Mouse (Mus musculus): Measurements from ENCODE around the gene Cdh13.

Gene Cdh13

GRCm38 (mm10) chr8:118965101-118965840 is 681.7 kb downstream of the Cdh13 start:
- DNase-seq = no peak

- DNase-seq = no peak
These were observed 685.4 kb downstream of the Cdh13 start for GRCm38 (mm10) chr8:118968896-118969295.

- DNase-seq = no peak
These were observed 696.3 kb downstream of the Cdh13 start for GRCm38 (mm10) chr8:118979800-118980199.

- no peak for DNase-seq
These were observed 700.2 kb downstream of the Cdh13 start for GRCm38 (mm10) chr8:118983724-118984123.

GRCm38 (mm10) chr8:118986796-118987195 is 703.3 kb downstream of the Cdh13 start:
- no peak for DNase-seq

- no peak for DNase-seq
These were observed 712.2 kb downstream of the Cdh13 start for GRCm38 (mm10) chr8:118995641-118996188.

- no peak for DNase-seq
These were observed 717.1 kb downstream of the Cdh13 start for GRCm38 (mm10) chr8:119000595-119000994.

GRCm38 (mm10) chr8:119004821-119005220 is 721.3 kb downstream of the Cdh13 start:
- DNase-seq = no peak

- DNase-seq = no peak
These were observed 735.1 kb downstream of the Cdh13 start for GRCm38 (mm10) chr8:119018675-119019074.

- DNase-seq = no peak
These were observed 737.2 kb downstream of the Cdh13 start for GRCm38 (mm10) chr8:119020781-119021180.

- no peak for DNase-seq
These were observed 737.9 kb downstream of the Cdh13 start for GRCm38 (mm10) chr8:119021478-119021877.

GRCm38 (mm10) chr8:119022301-119022870 is 738.9 kb downstream of the Cdh13 start:
- no peak for DNase-seq

- DNase-seq = no peak
These were observed 749.9 kb downstream of the Cdh13 start for GRCm38 (mm10) chr8:119033398-119033797.

- DNase-seq = no peak
These were observed 750.5 kb downstream of the Cdh13 start for GRCm38 (mm10) chr8:119034037-119034436.

- DNase-seq = no peak
These were observed 751.6 kb downstream of the Cdh13 start for GRCm38 (mm10) chr8:119035126-119035525.

GRCm38 (mm10) chr8:119037571-119037970 is 754.0 kb downstream of the Cdh13 start:
- DNase-seq = no peak

- DNase-seq = no peak
These were observed 755.8 kb downstream of the Cdh13 start for GRCm38 (mm10) chr8:119039358-119039757.

GRCm38 (mm10) chr8:119057876-119058275 is 774.3 kb downstream of the Cdh13 start:
- DNase-seq = no peak

- DNase-seq = no peak
These were observed 778.1 kb downstream of the Cdh13 start for GRCm38 (mm10) chr8:119061671-119062070.

GRCm38 (mm10) chr8:119064523-119064922 is 781.0 kb downstream of the Cdh13 start:
- peak; percentile 18 for DNase-seq

GRCm38 (mm10) chr8:119072291-119072690 is 788.8 kb downstream of the Cdh13 start:
- DNase-seq = no peak

- no peak for DNase-seq
These were observed 801.5 kb downstream of the Cdh13 start for GRCm38 (mm10) chr8:119085022-119085421.

GRCm38 (mm10) chr8:119098261-119098660 is 814.7 kb downstream of the Cdh13 start:
- no peak for DNase-seq

- no peak for DNase-seq
These were observed 819.3 kb downstream of the Cdh13 start for GRCm38 (mm10) chr8:119102871-119103270.

Measured in thymus, postnatal 14 days (tissue).